Mouse (Mus musculus) kidney, adult 2 months (tissue): Measurements from ENCODE around the gene Gm20683.

Experiments used
- CTCF ChIP-seq: fragments of 200-500 bp; conservative IDR thresholded peaks from 2 replicates; pipeline ENCODE4 v1.5.1; 2011; ENCODE audit warnings: low read depth, mild to moderate bottlenecking, control low read depth, low read length, moderate library complexity, mixed read lengths; ENCODE audit not compliant: insufficient read depth, insufficient read length
- POLR2A ChIP-seq: fragments of 200-500 bp; IDR thresholded peaks from one replicate; pipeline ENCODE4 v1.6.1; 2011; ENCODE audit warnings: low read depth, low read length, control low read depth

DNA sequence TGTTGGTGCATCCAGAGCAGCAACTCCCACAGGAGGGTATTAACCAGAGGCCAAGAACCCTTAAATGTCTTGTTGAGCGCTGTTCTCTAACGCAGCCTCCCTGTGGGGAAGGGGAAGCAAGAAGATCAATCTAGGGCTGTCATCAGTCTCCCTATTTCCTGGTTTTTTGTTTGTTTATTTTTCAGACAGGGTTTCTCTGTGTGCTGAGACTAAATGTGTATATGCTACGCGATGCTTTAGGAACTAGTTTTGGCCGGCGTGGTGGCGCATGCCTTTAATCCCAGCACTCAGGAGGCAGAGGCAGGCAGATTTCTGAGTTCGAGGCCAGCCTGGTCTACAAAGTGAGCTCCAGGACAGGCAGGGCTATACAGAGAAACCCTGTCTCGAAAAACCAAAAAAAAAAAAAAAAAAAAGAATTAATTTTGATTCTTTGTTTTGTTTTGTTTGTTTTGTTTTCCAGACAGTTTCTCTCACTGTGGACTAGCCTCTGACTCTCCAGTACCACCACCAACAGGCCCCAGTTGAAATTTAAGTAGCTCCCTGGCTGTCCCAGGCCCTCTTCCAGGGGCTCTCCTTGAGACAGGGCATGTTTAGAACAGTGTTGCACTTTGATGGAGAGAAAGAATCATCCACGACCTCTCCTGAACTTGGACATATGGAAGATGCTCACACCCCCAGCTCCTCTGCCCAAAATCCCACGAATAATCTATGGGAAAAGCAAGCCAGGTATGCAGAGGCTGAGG is 32.0 kb upstream of the Gm20683 start:
- TF ChIP-seq CTCF, result no peak
- TF ChIP-seq POLR2A, result no peak
